Mouse (Mus musculus) kidney, adult 2 months (tissue): Measurements from ENCODE around the gene Men1. TPM values are rescaled to one million over a fixed set of nuclear protein-coding genes. Genes with fewer than 3 reads are reported as not detected.
"Not testable (repeated sequence)": the region's sequence is repeated elsewhere in the genome, so short reads cannot be mapped to it uniquely, and the experiment has no call there.

ENCODE experiments used
- DNase-seq: peaks from one replicate; pipeline ENCODE4 v3.0.0; 2021
- H3K27ac ChIP-seq: fragments of 200-500 bp; 2 replicates; pipeline ENCODE4 v1.5.1; 2012; ENCODE audit warnings: low read depth, low read length, control low read depth, inconsistent platforms; ENCODE audit not compliant: insufficient read depth
- H3K27me3 ChIP-seq: fragments of 200-500 bp; replicated peaks from 2 replicates; pipeline ENCODE4 v1.6.1; 2012; ENCODE audit warnings: mild to moderate bottlenecking, moderate library complexity, low read length, inconsistent platforms; ENCODE audit not compliant: control insufficient read depth, insufficient read depth
- H3K36me3 ChIP-seq: fragments of 200-500 bp; 2 replicates; pipeline ENCODE4 v1.6.1; 2012; ENCODE audit warnings: mild to moderate bottlenecking, moderate library complexity, low read length, inconsistent platforms; ENCODE audit not compliant: control insufficient read depth, insufficient read depth
- H3K4me1 ChIP-seq: fragments of 200-500 bp; 2 replicates; pipeline ENCODE4 v1.6.1; 2011; ENCODE audit warnings: low read length; ENCODE audit not compliant: control insufficient read depth, insufficient read depth
- H3K4me3 ChIP-seq: fragments of 200-500 bp; 2 replicates; pipeline ENCODE4 v1.5.1; 2011; ENCODE audit warnings: mild to moderate bottlenecking, low read depth, low read length, control low read depth; ENCODE audit not compliant: insufficient read depth
- CTCF ChIP-seq: fragments of 200-500 bp; conservative IDR thresholded peaks from 2 replicates; pipeline ENCODE4 v1.5.1; 2011; ENCODE audit warnings: low read depth, mild to moderate bottlenecking, control low read depth, low read length, moderate library complexity, mixed read lengths; ENCODE audit not compliant: insufficient read depth, insufficient read length
- POLR2A ChIP-seq: fragments of 200-500 bp; IDR thresholded peaks from one replicate; pipeline ENCODE4 v1.6.1; 2011; ENCODE audit warnings: low read depth, low read length, control low read depth
- WGBS: fragments of 180-500 bp; shearing (Covaris S2); methylation state at CpG from one replicate; pipeline ENCODE4 v1.1.7; 2018; 5-methylcytosine and 5-hydroxymethylcytosine counted together
- polyA plus RNA-seq: library from polyadenylated mRNA; depleted of rRNA; stranded (reverse); fragments of >200 nt; gene quantifications from 2 replicates; pipeline ENCODE4 v1.2.3, GENCODE M21; 2012

Gene Men1
- polyA plus RNA-seq, 1 experiment = 49.5 TPM

GRCm38 (mm10) chr19:6306137-6306551 is 28.6 kb upstream of the Men1 start, which contains the start of gene Cdc42bpg:
Gene Cdc42bpg, plus strand, starts transcription at chr19:6306456.
- TF ChIP-seq CTCF (no peak), POLR2A (no peak)
- WGBS = 4% methylated on average over 35 of the region's 38 CpGs
- peak; percentile 97 for DNase-seq

GRCm38 (mm10) chr19:6306586-6306985 is 28.2 kb upstream of the Men1 start:
- Histone ChIP-seq H3K27ac (peak overlapping the region; percentile 98), H3K27me3 (no peaks in the 10 kb centered on the region), H3K4me1 (peaks cover 18% of the 10 kb centered on the region), H3K4me3 (peak overlapping the region; percentile 96), H3K36me3 (no peaks in the 10 kb centered on the region)
- peak; percentile 85 for DNase-seq
- WGBS = 2% methylated on average over 33 of the region's 34 CpGs
- TF ChIP-seq POLR2A (no peak), CTCF (peak; percentile 71)

More at GRCm38 (mm10) chr19:6306137-6306551, 28.6 kb upstream of the Men1 start, which contains the start of gene Cdc42bpg:
- Histone ChIP-seq H3K27me3 (no peaks in the 10 kb centered on the region), H3K36me3 (no peaks in the 10 kb centered on the region), H3K4me1 (peaks cover 18% of the 10 kb centered on the region), H3K4me3 (peak within 1 kb of the TSS; percentile 96), H3K27ac (peak within 1 kb of the TSS; percentile 99)

GRCm38 (mm10) chr19:6307733-6308531 is 26.8 kb upstream of the Men1 start:
- 68% methylated on average over 9 of the region's 9 CpGs for WGBS
- DNase-seq = no peak
- peak overlapping the region; percentile 96; the same call in 1 of the 2 replicates for H3K4me3 ChIP-seq
- TF ChIP-seq POLR2A (no peak), CTCF (no peak)
- no peaks in the 10 kb centered on the region for H3K27me3 ChIP-seq
- H3K27ac ChIP-seq = no peak overlapping the region
- H3K4me1 ChIP-seq = peaks cover 18% of the 10 kb centered on the region
- H3K36me3 ChIP-seq = no peaks in the 10 kb centered on the region

- Histone ChIP-seq H3K27ac (no peak overlapping the region), H3K4me3 (no peak overlapping the region), H3K36me3 (no peaks in the 10 kb centered on the region; the same call in 1 of the 2 replicates), H3K27me3 (no peaks in the 10 kb centered on the region), H3K4me1 (peaks cover 16% of the 10 kb centered on the region)
- no peak for DNase-seq
- TF ChIP-seq POLR2A (no peak), CTCF (no peak)
- WGBS = 90% methylated on average over 5 of the region's 5 CpGs
Measured at GRCm38 (mm10) chr19:6310181-6310580, 24.6 kb upstream of the Men1 start.

GRCm38 (mm10) chr19:6311783-6312182 is 23.0 kb upstream of the Men1 start:
- not testable (repeated sequence) for H3K4me3 ChIP-seq, H3K27me3 ChIP-seq, DNase-seq, H3K36me3 ChIP-seq, H3K27ac ChIP-seq
- H3K4me1 ChIP-seq = peaks cover 11% of the 10 kb centered on the region
- 90% methylated on average over 3 of the region's 3 CpGs for WGBS

- H3K4me1 ChIP-seq = no peaks in the 10 kb centered on the region
- H3K4me3 ChIP-seq = no peak overlapping the region
- no peak overlapping the region for H3K27ac ChIP-seq
- H3K36me3 ChIP-seq = no peaks in the 10 kb centered on the region; the same call in 1 of the 2 replicates
- H3K27me3 ChIP-seq = no peaks in the 10 kb centered on the region
- no peak for TF ChIP-seq CTCF
- TF ChIP-seq POLR2A = no peak
- 83% methylated on average over 8 of the region's 8 CpGs for WGBS
- no peak for DNase-seq
Measured at GRCm38 (mm10) chr19:6313796-6314195, 21.0 kb upstream of the Men1 start.

- no peaks in the 10 kb centered on the region for H3K27me3 ChIP-seq
- H3K4me3 ChIP-seq = no peak overlapping the region
- DNase-seq = no peak
- no peaks in the 10 kb centered on the region for H3K4me1 ChIP-seq
- TF ChIP-seq CTCF (no peak), POLR2A (no peak)
- H3K27ac ChIP-seq = no peak overlapping the region
- no peaks in the 10 kb centered on the region; the same call in 1 of the 2 replicates for H3K36me3 ChIP-seq
- 68% methylated on average over 8 of the region's 8 CpGs for WGBS
Measured at GRCm38 (mm10) chr19:6314513-6314912, 20.3 kb upstream of the Men1 start.
